Mouse (Mus musculus): ENCODE measurements around the gene Rfpl4.

GRCm38 (mm10) chr7:5074984-5075383, 41.8 kb downstream of the Rfpl4 start:
- TF ChIP-seq CHD2 (IDR thresholded peaks at IDR 0.05; ENCODE audit: low read depth, low read length), result no peak
- no peak for TF ChIP-seq ZNF384 (IDR thresholded peaks at IDR 0.05; ENCODE audit: low read depth, low read length)
- no peak for TF ChIP-seq MAFK (IDR thresholded peaks at IDR 0.05; ENCODE audit: insufficient read depth, low read depth, low read length)
- no peak for TF ChIP-seq ZC3H11A (IDR thresholded peaks at IDR 0.05; ENCODE audit: borderline replicate concordance, low read depth, low read length)

All from ES-E14 (cell line).